Mouse (Mus musculus) adrenal gland (tissue): Measurements from ENCODE around the gene Mthfsd.

ENCODE experiments used
- intact Hi-C: fragments of 180-260 bp; cut with DNase I; formaldehyde crosslinking; loops from one replicate; pipeline ENCODE4 v1.15.1; 2025

The Mthfsd gene

DNA sequence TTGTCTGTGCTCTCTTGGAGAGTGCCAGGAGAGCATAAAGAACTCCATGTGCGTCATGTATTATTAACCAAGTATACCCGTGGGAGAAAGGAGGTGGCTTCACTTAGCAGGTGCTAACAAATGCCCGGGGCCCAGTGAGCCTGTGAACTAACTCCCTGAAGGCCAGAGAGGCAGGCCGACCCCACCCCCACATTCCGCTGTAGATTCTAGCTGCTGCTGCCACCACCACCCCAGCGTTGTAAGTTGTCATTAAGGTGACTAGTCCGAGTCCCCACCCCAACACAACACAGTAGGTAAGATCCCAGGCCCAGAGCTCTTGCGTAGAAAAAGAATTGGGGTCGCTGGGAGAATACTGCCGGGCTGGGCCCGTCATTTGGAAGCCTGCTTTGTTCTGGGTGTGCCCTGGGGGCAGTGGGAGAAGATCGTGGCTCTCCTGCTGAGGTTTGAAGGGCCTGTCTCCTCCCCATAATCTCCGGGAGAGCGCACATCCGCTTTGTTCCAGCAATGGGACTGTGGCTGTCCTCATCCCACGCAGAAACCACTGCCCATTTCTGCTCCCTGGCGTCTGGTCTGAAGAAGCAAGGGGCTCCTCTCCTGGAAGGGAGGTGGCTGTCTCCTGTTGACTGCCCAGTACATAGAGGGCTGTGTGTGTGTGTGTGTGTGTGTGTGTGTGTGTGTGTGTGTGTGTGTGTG lies 16.5 kb upstream of the Mthfsd start:
- intact Hi-C loops: loop anchor here (10.0 kb wide), 1 partner anchor 110 kb away; no protein-coding TSS in a partner anchor

DNA sequence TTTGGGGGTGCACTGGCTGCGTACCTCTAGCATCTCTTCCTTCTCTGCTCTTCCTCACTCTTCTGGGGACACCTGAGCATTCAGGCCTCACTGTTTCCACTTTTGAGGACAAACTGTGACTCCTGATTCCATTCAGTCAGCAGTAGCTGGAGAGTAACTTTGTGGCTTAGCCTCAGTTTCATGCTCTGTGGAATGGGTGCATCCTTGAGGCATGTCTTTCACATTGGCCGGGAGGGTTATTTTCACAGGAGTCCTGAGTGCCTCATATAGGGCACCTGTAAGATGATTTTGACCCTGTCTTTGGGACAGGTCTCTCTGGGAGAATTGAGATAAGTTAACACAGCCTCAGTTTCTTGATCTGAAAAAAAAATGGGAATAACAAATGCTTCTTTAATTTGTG lies 14.9 kb upstream of the Mthfsd start:
- intact Hi-C loops: loop anchor here (10.0 kb wide), 1 partner anchor 112 kb away; no protein-coding TSS in a partner anchor

DNA sequence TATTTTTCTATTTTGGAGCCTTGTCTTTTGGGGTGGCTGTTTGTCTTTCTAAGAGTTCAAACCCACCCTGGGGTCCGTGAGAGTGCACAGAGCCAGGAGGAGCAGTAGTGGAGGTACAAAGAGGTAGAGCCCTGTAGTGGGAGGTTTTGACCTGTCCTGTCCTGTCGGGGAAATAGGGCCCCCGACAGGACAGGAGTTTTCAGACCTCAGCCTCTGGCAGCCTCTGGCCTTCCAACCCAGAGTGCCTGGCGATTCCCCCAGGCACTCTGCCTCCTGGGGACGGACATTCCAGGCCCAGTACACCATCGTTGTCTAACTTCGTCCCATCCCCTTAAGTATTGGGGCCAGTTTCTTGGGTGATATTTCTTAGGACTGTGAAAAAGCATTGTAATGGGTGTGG lies 14.2 kb upstream of the Mthfsd start:
- intact Hi-C loops: loop anchor here (10.0 kb wide), 1 partner anchor 112 kb away; no protein-coding TSS in a partner anchor

DNA sequence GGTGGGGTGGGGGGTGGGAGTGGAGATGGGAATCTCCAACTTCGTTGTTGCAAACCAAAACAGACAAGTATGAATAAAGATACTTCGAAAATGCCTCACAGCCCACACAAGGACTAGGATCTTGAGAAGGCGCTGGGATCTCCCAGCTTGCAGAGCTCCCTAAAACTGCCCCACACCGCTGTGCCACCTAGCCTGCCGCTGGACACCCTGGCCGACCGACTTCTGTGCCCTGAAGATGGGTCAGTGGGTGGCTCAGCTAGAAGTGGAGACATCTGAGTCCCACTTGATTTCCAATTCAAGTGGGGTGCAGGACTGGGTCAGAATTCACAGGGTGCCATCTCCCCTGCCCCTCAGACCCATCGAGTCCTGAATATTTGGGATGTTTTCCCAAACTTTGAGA lies 13.5 kb upstream of the Mthfsd start:
- intact Hi-C loops: loop anchor here (10.0 kb wide), 1 partner anchor 113 kb away; no protein-coding TSS in a partner anchor

DNA sequence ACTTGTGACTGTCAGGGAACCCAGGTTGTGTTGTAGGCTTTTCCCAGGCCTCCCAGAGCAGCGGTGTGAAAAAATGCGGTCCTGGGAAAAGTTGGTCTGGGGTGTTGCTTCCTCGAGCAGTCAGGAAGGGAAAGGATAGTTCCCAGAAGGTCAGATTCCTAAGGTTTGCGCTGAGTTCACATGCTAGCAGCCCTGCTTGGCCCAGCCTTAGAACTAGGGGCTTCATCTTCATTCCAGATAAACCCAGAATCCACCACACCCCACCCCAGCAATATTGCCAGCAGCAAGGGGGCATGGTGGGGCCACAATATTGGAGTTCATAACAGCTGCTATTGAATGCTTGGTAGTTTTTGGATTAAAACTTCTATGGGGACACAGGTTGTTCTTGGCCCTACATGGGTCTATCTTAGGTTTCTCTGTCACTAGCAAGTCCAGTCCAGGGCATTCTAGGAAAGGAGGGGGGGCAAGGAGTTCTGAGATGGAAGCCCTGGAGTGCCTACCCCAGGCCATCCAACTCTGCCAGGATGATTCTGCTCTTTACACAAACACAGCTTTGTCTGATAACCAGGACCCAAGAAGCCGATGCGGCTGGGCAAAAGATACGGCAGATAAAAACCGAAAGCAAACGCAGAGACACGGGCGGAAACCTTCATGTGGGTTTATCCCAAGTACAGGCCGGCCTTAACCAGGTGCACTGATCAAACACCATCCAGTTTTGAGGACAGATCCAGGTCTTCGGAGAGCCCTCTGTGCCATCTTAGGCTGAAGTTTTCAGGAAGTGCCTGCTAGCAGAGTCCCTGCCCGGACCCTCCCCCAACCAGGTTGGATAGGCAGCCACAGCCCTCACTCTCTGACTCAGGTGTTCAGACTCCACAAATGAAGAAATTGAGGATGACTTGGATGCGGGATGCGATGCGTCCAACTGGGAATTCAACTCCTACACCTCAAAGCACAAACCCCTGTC lies 12.5 kb upstream of the Mthfsd start:
- intact Hi-C loops: loop anchor here (10.0 kb wide), 1 partner anchor 114 kb away; no protein-coding TSS in a partner anchor

DNA sequence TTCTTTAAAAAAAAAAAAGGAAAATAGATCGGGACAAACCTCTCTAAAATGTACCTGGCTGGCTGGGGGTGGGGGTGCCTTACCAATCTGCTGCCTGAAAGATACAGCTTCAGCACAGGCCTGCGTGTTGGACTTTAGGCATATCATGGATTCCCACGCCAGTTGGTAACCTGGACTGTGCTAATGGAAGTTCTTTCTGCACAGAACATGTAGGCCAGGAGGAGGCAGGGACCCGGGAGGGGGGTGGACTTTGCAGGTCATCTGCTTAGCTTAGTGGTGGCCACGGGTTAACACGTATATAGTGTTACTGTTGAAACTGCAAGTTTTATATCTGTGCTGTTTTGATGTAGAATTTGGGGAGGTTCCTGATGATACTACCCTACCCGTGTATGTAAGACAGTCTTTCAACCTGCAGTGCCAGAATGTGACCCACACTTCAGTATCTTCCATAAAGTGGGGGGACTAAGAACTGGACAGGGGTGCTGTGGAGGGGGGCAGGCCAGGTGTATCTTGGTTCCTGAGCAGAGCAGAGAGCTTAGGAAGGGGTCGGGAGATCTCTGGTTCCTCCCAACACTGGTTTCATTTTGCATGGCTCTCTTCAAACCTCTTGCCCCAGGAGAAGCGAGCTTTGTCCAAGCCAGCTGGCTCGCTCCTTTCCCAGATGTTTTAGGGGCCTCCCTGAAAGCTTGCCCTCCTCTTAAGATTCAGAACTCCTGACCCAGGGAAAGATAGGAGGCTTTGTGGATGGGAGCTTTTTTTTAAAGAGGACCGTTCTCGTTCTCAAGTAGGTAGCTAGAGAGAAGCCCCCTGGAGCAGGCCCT lies 11.7 kb upstream of the Mthfsd start:
- intact Hi-C loops: loop anchor here (10.0 kb wide), 1 partner anchor 115 kb away; no protein-coding TSS in a partner anchor

DNA sequence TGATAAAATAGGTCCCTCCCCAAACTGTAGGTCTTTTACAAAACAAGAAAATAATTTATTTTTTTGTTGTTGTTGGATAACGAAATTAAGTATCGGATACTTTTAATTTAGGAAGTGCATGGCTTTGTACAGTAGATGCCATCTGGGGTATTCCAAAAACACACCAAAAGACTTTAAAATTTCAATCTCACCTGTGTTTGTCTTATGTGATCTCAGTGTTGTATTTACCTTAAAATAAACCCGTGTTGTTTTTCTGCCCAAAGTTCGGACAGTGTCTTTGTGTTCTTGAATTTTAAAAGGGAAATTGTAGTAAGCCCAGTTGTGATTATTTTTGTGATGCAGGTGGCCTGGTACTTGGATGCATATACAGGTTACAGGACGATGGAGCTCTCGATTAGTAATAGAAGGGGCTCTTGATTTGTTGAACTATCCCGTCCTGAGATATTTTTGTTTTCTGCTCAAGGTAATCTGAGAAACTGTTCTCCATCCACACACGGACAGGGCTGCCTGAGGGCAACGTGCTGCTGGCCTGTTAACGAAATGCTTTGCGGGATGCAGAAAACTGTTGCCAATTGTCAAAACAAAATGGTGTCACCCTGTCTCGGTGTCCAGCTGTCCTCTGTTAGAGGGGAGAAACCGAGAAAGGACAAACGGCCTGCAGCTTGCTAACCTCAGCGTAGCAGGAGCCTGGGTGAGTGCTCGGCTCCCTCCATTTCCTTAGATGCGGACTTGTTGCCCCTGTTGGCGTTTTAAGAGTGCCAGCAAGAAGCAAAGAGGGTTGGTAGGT lies 10.6 kb upstream of the Mthfsd start:
- intact Hi-C loops: no loop called here

DNA sequence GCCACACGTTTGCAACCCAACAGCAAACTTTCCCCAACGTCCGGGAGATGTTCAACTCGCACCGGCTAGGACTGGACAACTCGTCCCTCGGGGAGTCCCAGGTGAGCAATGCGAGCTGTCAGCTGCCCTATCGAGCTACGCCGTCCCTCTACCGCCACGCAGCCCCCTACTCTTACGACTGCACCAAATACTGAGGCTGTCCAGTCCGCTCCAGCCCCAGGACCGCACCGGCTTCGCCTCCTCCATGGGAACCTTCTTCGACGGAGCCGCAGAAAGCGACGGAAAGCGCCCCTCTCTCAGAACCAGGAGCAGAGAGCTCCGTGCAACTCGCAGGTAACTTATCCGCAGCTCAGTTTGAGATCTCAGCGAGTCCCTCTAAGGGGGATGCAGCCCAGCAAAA lies 9.7 kb upstream of the Mthfsd start:
- intact Hi-C loops: no loop called here

DNA sequence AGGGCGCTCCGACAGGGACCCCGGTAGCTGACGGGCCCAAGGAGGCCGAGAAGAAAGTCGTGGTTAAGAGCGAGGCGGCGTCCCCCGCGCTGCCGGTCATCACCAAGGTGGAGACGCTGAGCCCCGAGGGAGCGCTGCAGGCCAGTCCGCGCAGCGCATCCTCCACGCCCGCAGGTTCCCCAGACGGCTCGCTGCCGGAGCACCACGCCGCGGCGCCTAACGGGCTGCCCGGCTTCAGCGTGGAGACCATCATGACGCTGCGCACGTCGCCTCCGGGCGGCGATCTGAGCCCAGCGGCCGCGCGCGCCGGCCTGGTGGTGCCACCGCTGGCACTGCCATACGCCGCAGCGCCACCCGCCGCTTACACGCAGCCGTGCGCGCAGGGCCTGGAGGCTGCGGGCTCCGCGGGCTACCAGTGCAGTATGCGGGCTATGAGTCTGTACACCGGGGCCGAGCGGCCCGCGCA lies 9.0 kb upstream of the Mthfsd start:
- intact Hi-C loops: no loop called here

DNA sequence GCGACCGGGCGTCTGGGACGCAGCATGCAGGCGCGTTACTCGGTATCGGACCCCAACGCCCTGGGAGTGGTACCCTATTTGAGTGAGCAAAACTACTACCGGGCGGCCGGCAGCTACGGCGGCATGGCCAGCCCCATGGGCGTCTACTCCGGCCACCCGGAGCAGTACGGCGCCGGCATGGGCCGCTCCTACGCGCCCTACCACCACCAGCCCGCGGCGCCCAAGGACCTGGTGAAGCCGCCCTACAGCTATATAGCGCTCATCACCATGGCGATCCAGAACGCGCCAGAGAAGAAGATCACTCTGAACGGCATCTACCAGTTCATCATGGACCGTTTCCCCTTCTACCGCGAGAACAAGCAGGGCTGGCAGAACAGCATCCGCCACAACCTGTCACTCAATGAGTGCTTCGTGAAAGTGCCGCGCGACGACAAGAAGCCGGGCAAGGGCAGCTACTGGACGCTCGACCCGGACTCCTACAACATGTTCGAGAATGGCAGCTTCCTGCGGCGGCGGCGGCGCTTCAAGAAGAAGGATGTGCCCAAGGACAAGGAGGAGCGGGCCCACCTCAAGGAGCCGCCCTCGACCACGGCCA lies 8.5 kb upstream of the Mthfsd start:
- intact Hi-C loops: no loop called here

DNA sequence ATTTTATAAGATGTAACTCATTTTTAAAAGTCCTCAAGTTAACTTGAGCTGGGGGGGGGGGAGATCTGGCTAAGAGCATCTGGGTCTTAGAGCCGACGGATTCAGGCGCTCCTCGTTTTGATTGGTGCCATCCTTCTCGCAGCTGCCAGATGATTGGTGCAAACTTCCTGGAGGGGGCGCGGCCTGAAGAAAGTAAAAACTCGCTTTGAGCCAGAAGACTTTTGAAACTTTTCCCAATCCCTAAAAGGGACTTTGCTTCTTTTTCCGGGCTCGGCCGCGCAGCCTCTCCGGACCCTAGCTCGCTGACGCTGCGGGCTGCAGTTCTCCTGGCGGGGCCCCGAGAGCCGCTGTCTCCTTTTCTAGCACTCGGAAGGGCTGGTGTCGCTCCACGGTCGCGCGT lies 7.8 kb upstream of the Mthfsd start, which contains the start of gene Foxc2:
Gene Foxc2, plus strand, starts transcription at position 224 of the 400 bp plus-strand sequence.
- intact Hi-C loops: no loop called here

DNA sequence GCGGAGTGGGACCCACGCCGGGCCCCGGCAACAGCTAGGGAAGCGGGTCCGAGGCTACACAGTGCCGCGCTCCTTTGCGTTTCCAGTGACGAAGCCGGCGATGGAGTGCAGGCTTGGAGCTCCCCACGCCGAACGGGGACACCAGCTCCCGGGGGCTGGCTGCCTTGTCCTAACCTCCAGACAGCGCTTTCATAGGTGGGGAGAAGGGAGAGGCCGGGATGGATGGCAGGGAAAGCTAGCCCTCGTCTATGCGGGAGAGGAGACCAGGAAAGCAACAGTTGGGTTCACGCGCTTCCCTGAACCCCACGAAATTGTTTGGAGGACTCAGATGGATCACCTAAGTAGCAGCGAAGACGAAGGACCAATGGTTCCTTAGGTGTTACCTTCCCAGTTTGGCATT lies 6.9 kb upstream of the Mthfsd start:
- intact Hi-C loops: no loop called here

DNA sequence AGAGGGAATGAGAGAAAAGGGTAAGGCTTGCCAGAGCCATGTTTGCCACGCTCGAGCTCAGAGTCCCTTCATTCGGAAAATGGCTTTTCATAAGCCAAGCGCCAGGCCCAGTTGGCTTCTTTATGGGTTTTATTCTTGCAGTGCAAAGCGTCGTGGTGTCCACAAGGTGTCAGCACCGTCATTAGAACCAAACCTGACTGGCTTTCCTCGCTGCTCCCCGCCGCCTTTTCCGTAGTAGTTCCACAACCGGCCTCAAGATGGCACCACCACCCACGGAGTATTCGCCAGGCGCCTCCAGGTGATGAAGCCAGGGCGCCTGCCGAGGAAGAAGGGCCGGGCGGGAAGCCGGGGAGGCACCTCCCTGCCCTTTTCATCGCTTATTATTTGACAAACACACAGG lies 5.1 kb upstream of the Mthfsd start:
- intact Hi-C loops: loop anchor here (1.0 to 5.0 kb wide), 3 partner anchors 99 to 400 kb away; no protein-coding TSS in a partner anchor

DNA sequence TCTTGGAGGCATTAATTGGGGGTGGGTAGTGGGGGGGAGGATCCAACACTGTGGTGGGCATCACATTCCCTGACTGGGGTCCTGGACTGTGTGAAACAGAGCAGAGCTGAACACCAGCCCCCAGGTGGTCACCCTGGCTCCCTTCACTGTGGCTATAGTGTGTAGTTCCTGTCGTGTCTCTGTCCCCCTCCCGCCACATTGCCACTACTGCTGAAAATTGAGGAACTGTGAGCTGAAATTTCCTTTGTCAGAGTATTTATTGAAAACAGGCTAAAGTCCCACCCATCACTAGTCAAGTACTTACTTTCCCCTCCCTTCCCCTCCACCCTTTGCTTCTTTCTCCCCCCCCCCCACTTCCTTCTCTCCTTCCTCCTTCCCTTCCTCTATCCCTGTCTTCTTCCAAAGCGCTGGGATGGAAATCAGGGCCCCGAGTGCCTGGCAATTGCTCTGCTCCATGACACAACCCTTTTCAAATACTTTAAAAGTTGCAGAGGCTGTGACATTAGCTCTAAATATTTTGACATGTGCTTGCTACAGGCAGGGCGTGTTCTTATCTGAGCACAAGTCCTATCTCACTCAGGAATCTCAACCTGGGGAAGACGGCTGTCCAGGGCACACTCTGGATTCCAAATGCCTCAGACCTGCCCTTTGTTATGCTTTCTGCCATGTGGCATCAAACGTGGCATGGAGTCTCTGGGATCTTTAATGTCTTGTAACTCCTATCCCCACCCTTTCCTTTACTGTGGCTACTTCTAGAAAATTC lies 3.1 kb upstream of the Mthfsd start:
- intact Hi-C loops: loop anchor here (5.0 kb wide), 1 partner anchor 101 kb away; no protein-coding TSS in a partner anchor

DNA sequence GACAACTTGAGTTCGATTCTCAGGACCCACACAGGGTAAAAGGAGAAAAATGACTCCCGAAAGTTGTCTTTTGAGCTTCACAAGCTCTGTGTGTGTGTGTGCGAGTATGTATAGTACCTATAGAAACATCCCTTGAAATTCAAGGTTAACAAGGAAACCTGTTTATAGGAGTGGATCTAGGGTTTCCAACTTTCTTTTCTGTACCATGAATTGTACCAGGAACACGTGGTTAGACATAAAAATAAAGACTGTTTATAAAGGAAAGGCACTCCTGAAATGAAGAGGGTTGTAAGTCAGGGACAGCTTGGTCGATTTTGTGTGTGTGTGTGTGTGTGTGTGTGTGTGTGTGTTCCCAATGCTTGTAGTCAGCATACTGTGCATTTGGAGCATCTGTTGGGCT lies 465 bp upstream of the Mthfsd start:
- intact Hi-C loops: no loop called here

DNA sequence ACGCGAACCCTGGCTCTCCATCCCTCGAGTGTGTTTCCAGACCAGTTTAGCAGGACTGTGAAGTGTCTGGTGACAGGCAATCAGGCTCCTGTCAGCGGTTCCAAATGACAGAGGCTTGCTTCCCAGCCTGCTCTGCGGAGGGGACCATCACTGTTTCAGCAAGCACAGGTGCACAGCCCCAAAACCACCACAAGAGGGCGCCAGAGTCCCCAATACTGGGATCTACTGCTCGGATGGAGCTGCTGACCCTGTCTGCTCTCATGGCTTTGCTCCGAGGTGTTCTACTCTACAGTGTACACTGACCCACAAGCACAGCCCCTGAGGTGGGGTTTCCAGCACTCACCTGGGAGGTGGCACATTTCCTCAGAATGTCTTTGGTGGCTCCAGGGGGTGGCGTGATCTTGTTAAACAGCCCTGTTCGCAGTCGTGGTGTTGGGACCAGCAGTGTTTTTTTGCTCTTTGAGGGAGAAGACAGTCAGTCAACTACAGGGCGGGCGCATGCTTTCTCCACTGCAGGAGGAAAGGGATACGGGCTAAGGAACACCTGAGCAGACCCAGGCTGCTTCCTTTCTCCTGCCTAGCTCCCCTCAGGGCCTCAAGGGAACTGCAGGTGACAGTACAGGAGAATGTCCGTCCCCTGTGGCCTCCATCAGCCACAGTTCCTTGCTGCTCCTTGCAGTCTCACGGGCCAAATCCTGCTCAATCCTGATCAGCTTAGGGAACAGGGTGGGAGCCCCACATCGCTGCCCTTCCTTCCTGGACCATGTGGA lies 4.0 kb downstream of the Mthfsd start:
- intact Hi-C loops: no loop called here

DNA sequence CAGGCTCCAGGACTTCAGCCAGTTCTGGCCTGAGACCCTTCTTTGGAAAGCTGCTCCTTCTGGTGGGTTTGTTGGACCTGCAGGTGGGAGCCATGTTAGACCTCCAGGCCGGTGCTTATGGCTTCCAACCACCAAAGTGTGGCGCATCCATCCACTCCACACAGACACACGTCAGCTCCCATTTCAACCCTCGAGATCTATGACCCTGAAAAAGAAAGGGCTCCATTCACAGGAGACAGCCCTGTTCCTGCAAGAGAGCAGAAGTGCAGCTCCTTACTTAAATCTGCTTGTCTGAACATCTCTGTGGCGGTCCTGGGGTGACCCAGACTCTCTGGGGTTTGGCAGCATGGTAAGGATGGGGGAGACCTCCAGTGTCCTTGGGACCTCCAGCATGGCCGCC lies 14.7 kb downstream of the Mthfsd start:
- intact Hi-C loops: loop anchor here (2.0 to 5.0 kb wide), 3 partner anchors 123 to 411 kb away; no protein-coding TSS in a partner anchor

DNA sequence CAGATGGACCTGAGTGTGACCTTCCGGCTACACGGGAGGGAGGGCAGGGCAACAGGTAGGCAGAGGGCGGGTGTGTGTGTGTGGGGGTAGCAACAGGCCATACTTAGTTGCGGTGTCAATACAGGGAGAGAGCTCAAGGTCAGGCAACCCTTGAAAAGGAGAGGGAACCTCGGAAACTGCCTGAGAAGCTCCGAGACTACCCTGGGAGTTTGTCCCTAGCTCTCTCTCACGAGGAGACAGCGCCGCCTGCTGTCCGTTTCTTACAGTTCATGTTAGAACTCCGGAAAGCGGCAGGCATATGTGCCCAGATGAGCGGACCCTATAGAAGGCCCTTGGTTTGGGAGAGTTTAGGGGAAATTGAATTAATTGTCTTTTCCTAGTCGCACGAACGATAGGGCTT lies 15.6 kb downstream of the Mthfsd start:
- intact Hi-C loops: loop anchor here (1.0 to 5.0 kb wide), 4 partner anchors 122 to 410 kb away; no protein-coding TSS in a partner anchor
